Mouse (Mus musculus) CD8-positive naive resting alpha-beta T cell, adult 2 months (primary cell): ENCODE results near the gene Olfr412.

Experiments used
- DNase-seq, 2 experiments: peaks; one replicate each; pipeline ENCODE4 v3.0.0; 2022; ENCODE audit warnings: low read depth in 2 of 2, low spot score in 2 of 2

The Olfr412 gene

GRCm38 (mm10) chr11:74413449-74413972 is 51.6 kb downstream of the Olfr412 start:
- DNase-seq: no peak

- no peak for DNase-seq
Observed at GRCm38 (mm10) chr11:74414112-74414511, 52.2 kb downstream of the Olfr412 start.

GRCm38 (mm10) chr11:74415736-74416135 is 53.9 kb downstream of the Olfr412 start:
- no peak for DNase-seq
